Mouse (Mus musculus): ENCODE measurements around the gene Slc25a11.

Gene Slc25a11

DNA sequence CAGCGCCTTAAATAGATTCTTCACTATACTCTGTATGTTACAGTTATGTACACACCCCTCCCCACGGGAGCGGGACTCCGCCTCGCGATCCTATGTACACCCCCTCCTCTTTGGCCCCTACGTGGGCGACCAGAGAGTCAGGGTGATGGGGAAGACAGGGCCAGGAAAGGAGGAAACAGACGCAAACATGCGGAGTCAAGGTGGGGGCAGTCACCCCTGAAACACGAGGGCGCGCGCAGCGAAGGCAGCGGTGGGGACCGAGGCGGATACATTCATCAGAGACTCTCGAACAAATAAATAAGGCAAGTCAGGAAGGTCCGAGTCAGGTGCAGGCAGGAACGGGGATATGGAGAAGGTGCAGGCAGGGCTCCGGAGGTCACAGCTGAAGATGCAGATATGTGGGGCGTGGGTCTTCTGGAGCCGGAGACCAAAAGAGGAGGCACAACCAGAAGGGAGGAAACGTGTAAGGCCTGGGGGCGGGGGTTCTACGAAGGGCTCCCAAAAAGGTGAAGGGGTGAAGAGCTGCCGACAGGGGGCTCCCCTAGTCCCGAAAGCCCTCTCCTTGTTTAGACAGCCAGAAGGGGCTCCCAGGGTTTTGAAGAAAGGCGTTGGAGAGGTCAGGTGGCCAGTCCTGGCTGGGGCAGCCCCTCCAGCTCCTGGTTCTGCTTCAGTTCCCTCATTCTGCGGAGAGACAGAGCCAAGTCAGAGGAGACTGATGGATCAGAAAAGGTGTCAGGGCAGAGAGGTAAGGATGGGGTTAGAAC, 22.5 kb upstream of the Slc25a11 start:
- in situ Hi-C loops (cut with MboI; ENCODE audit: low pct_unique_long_range_greater_than_20kb in 1 of 2, low sequenced_read_pairs in 2 of 2, unreplicated experiment in 1 of 2): no loop called here

DNA sequence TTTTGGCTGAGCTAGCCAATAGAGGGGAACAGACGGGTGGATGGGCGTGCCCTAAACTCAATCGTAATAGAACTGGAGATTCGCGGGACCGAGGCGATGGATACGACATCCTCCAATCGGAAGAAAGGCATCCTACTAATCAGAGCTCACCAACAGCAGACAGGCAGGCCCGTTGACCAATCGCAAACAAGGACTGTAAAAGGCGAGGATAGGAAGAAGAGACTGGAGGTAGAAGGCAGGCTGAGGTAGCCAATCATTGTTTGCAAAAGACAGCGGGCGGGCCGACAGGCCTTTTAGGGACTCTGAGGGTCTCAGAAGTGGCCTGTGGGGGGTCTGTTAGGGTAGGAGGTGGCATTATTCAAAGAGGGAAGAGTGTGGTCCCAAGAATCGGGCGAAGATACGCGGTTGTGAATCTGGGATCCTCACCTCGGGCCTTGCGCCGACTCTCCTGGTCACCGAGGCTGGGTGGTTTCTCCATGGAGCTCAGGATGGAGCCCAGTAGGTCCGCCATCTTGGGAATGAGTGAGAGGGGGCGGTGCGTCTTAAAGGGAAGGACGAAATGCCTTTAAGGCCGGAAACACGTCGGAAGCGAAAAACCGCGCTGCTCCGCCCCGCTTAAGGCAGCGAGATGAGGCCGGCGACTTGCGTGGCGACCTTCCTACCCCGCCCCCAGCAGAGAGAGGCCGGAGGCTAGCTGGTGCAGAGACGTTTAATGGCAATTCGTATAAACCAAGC, 21.7 kb upstream of the Slc25a11 start, which contains the start of gene Spag7:
Spag7 (minus strand) TSS at position 646 of the 735 bp plus-strand sequence.
- in situ Hi-C loops (cut with MboI; ENCODE audit: low pct_unique_long_range_greater_than_20kb in 1 of 2, low sequenced_read_pairs in 2 of 2, unreplicated experiment in 1 of 2): no loop called here

DNA sequence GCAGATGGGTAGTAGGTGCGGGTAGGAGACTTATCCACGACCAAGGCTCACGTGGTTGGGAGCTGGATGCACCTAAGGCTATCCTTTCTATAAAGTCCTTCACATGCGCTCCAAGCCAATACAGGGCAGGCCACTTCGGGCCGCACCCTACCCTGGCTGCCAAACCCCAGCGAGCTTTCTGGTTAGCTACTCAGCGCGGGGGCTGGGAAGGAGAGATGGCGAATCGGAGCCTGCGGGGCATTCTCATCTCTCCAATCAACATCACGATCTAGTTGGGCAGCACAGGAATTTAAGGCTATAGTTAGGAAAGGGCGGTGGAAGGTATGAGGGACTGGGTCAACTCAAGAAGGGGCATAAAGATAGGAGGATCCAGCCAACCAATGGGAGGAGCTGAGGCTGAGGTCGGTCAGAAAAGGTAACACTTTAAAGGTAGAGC, 21.1 kb upstream of the Slc25a11 start:
- in situ Hi-C loops (cut with MboI; ENCODE audit: low pct_unique_long_range_greater_than_20kb in 1 of 2, low sequenced_read_pairs in 2 of 2, unreplicated experiment in 1 of 2): no loop called here

DNA sequence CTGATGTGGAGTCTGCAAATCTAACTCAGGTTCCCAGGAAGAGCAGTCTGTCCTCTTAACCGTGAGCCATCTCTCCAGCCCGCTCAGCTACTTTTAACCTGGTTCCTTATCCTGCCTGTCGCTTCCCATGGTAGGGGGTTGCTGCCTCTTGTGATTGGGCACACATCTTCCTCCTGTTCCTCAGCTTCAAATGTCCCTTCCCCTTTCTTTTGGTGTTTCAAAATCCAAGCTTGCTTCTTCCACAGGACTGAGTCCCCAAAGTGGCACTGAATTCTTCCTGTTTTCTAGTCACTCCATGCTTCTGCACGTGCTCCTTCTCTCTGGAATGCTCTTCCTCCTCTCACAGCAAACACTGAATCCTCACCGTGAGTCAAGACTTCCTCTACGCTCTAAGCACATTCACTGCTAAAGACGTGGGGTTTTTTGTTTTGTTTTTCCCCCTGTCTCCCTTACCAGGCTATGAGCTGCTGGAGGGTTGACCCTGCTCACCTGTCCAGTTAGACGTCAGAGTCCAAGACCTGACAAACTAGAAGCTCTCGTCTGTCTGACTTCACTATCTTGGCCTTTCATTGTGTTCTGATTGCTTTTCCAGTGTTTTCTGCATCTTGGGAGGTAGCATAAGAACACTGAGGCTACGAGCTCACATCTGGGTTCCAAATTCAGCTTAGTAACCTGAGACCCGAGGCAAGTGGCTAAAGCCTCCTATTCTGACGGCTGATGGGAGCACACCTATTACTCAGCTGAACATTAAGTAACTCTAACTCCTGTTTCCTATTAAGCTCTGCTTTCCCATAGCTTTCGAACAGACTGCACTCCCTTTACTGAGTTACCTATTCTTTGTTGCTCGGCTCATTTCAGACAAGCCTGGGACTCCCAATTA, 20.2 kb upstream of the Slc25a11 start:
- in situ Hi-C loops (cut with MboI; ENCODE audit: low pct_unique_long_range_greater_than_20kb in 1 of 2, low sequenced_read_pairs in 2 of 2, unreplicated experiment in 1 of 2): no loop called here

DNA sequence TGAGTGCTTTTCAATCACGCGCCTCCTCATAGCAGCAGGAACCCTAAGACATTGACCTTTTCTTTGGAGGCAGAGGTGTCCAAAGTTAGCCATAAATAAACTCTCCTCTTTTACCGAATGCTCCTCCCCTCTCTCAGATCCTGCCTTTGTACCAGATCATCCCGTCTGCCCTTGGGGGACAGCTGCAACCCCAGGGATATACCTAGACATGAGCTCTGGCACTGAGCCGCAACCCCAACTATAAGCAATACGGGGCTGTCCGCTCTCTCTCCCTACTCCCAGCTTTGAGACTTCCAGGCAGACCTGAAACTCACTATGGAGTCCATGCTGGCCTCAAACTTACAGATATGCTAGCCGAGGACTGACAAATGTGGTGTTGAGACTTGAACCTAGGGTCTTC, 19.4 kb upstream of the Slc25a11 start:
- in situ Hi-C loops (cut with MboI; ENCODE audit: low pct_unique_long_range_greater_than_20kb in 1 of 2, low sequenced_read_pairs in 2 of 2, unreplicated experiment in 1 of 2): no loop called here

DNA sequence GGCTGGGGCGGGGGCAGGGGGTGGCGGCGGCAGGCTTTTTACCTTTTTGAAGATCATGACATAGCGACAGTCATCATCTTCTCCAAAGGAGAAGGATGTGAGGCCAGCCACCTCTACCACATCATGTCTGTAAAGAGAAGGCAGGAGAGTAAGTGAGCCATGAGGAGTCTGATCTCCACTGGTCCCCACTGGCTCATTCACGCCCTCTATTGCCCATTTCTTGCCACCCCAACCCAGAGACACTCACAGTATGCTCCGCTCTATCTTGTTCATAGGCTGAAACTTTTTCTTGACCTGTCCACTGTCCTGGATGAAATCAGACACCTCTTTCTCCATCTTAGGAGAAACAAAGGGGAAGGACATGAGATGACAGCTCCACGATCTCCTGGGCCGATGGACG, 17.5 kb upstream of the Slc25a11 start:
- in situ Hi-C loops (cut with MboI; ENCODE audit: low pct_unique_long_range_greater_than_20kb in 1 of 2, low sequenced_read_pairs in 2 of 2, unreplicated experiment in 1 of 2): no loop called here

DNA sequence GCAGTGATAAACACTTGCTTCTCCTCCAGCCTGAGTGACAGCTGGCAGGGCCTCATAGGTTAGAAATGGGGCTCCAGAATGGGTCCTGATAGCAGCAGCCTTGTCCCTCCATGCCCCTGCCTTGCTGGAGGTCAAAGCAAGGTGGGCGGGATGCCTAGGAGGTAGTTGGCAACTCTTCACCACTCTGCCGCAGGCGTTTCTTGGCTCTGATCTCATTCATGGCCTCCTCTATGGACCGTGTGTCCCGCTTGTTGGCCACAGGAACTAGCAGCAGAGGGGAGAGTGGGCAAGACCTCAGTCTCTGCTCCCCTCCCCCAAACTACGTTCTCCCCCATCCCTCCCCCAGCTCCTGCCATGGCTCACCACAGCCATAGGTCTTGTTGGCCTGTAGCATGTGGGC, 16.7 kb upstream of the Slc25a11 start:
- in situ Hi-C loops (cut with MboI; ENCODE audit: low pct_unique_long_range_greater_than_20kb in 1 of 2, low sequenced_read_pairs in 2 of 2, unreplicated experiment in 1 of 2): no loop called here

DNA sequence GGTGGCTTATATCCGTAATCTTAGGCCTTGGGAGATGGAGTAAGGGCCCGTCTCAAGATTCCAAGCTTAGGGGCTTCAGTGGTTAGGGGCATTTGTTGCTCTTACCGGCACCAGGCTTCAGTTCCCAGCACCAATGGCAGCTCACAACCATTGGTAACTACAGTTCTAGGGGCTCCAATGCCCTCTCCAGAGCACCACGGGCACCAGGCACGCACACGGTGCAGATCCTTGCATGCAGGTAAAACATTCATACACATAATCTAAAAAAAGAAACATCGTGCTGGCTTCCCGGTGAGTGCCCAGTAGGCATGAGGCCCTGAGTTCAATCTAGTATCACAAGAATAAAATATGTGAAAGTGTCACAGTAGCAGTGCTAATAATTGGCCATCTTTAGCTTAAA, 15.8 kb upstream of the Slc25a11 start:
- in situ Hi-C loops (cut with MboI; ENCODE audit: low pct_unique_long_range_greater_than_20kb in 1 of 2, low sequenced_read_pairs in 2 of 2, unreplicated experiment in 1 of 2): no loop called here

DNA sequence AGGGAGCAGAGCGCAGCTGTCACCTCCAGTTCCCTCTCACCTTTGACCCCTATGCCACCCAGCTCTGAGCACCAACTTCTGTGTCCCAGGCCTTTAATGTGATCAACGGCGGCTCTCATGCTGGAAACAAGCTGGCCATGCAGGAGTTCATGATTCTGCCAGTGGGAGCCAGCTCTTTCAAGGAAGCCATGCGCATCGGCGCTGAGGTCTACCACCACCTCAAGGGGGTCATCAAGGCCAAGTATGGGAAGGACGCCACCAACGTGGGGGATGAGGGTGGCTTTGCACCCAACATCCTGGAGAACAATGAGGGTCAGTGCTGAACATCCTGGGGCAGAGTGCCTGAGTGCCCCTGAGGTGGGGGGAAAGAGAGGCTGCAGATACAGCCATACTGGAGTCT, 13.3 kb upstream of the Slc25a11 start:
- in situ Hi-C loops (cut with MboI; ENCODE audit: low pct_unique_long_range_greater_than_20kb in 1 of 2, low sequenced_read_pairs in 2 of 2, unreplicated experiment in 1 of 2): no loop called here

DNA sequence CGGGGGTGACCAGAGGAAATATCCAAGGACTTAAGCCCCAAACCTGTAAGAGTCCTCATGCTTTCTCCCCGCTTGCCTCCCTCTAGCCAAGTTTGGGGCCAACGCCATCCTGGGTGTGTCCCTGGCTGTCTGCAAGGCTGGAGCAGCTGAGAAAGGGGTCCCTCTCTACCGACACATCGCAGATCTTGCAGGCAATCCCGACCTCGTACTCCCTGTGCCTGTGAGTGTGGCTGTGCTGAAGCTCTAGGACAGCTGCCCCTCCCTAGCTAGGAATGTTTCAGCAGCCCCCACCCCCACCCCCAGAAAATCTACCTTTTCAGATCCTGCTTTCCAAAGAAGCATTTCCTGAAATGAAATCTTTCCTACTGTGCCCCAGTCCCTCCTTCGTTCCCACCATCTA, 11.7 kb upstream of the Slc25a11 start:
- in situ Hi-C loops (cut with MboI; ENCODE audit: low pct_unique_long_range_greater_than_20kb in 1 of 2, low sequenced_read_pairs in 2 of 2, unreplicated experiment in 1 of 2): no loop called here

DNA sequence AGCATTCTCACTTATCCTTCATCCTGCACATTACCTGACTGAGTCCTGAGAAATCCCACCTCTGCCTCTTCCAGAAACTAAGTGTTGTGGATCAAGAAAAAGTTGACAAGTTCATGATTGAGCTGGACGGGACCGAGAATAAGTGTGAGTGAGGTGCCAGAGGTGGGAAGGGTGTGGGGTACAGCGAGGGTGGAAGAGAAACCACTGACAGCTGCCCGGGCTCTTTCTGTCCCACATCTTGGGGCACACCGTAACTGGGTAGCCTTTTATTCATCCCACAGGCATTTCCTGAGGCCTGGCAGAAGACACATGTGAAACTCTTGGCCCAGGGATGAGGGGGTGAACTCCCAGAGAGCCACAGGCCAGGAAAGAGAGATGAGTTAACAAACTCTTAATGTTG, 11.2 kb upstream of the Slc25a11 start:
- in situ Hi-C loops (cut with MboI; ENCODE audit: low pct_unique_long_range_greater_than_20kb in 1 of 2, low sequenced_read_pairs in 2 of 2, unreplicated experiment in 1 of 2): no loop called here

DNA sequence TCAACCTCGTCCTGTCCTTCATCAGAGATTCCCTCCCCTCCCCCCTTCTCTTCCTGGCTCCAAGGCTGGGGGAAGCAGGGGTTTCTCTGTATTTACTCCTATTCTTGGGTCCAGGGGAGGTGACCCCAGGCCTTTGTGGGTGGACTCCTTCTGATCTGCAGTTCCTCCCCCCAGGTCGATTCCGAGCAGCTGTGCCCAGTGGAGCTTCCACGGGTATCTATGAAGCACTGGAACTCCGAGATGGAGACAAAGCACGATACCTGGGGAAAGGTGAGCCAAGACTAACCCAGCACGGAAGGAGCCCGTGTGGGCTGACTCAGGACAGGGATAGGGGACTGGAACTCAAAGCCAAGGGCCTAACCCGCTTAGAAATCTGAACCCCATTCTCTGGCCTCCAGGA, 10.7 kb upstream of the Slc25a11 start:
- in situ Hi-C loops (cut with MboI; ENCODE audit: low pct_unique_long_range_greater_than_20kb in 1 of 2, low sequenced_read_pairs in 2 of 2, unreplicated experiment in 1 of 2): no loop called here

DNA sequence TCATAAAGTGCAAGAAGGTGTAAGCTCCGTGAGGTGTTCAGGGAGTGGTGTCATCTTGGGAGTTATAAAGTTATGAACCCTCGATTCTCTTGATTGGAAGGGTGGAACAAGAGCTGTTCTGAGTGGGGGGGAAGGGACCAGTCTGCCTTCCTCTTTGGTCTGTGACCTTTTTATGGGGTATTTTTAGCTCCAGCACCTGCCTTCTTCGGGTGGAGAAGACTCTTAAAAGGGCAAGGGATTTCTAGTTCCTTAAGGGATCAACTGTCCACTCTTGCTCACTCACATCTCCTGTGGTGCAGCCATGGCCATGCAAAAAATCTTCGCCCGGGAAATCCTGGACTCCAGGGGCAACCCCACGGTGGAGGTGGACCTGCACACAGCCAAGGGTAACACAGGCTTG, 10.3 kb upstream of the Slc25a11 start:
- in situ Hi-C loops (cut with MboI; ENCODE audit: low pct_unique_long_range_greater_than_20kb in 1 of 2, low sequenced_read_pairs in 2 of 2, unreplicated experiment in 1 of 2): no loop called here

DNA sequence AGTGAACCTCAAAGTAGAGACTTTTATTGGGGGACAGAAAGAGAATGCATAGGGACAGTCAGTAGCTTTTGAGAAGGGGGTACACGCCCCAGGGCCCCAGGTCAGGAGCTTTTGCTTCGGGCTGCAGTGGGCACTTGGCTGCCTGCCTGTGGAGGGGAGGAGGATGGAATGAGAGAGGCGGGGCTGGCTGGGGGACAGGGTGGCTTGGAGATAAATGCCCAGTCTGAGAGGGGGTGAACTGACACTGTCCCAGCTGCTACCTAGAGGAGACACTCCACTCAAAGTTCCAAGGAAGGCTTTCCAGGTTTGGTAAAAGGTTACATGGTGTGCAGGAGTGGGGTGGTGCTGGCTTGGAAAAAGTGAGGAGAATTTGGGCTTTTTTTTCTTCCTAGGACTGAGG, 9.7 kb upstream of the Slc25a11 start, which contains the start of gene Eno3:
Eno3 (plus strand) TSS at position 239 of the 400 bp plus-strand sequence.
- in situ Hi-C loops (cut with MboI; ENCODE audit: low pct_unique_long_range_greater_than_20kb in 1 of 2, low sequenced_read_pairs in 2 of 2, unreplicated experiment in 1 of 2): no loop called here

DNA sequence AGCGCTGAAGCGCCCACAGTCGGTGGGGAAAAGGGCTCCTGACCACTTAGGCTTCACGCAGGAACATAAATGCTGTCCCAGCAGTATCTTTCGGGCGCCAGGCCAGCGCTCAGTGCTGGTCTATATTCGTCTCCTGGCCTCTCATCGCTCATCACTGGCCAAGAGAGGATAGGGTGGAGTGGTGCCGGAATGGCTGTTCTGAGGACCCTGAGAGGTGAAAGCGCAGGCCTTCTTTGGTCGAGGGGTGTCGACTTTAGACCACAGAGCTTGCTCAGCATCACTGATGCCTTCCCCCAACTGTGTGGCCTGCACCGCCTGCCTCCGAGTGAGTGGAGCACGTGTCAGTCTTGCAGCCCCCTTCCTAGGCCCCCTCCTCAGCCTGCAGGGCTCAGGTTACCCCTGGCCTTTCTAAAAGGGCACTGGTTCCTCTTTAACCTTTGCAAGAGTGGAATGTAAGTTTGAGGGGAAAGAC, 9.2 kb upstream of the Slc25a11 start:
- in situ Hi-C loops (cut with MboI; ENCODE audit: low pct_unique_long_range_greater_than_20kb in 1 of 2, low sequenced_read_pairs in 2 of 2, unreplicated experiment in 1 of 2): no loop called here

DNA sequence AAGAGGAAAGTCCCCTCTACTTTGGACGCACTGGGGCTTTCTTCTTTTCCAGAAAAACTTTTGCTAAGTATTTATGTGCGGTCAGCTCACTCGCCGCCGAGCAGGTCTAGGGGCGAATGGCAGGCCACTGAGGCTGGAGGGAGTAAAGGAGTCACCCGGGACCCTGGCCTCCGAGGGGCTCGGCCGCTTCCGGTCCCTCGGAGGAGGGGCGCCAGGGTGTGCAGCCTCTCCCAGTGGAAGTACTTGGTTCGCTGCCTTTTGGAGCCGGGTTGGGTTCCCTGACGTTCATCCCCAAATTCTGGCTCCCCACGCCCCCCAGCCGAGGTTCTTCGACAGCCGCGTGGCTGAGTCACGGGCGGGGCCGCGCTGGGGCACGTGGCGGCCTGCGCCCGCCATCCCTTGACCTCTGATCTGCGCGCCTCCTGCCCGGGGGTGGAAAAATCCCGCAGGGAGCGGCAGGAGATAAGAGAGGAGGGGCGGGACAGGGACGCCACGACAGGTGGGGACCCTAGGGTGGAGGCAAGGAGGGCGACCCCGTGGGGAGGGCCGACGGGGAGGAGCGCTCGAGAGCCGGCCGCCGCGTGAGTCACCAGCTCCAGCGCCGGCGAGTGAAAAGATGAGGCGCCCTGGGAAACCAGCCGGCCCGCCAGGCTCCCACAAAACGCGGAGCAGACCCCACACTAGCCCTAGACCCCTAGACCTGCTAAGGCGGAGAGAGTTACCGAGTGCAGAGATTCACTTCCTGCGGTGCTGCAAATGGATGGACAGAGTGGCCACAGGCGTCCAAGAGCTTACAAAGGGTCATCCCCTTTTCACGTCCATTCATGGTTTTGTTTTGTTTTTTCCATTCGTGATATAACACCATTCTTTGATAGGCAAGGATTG, 8.5 kb upstream of the Slc25a11 start:
- in situ Hi-C loops (cut with MboI; ENCODE audit: low pct_unique_long_range_greater_than_20kb in 1 of 2, low sequenced_read_pairs in 2 of 2, unreplicated experiment in 1 of 2): no loop called here

DNA sequence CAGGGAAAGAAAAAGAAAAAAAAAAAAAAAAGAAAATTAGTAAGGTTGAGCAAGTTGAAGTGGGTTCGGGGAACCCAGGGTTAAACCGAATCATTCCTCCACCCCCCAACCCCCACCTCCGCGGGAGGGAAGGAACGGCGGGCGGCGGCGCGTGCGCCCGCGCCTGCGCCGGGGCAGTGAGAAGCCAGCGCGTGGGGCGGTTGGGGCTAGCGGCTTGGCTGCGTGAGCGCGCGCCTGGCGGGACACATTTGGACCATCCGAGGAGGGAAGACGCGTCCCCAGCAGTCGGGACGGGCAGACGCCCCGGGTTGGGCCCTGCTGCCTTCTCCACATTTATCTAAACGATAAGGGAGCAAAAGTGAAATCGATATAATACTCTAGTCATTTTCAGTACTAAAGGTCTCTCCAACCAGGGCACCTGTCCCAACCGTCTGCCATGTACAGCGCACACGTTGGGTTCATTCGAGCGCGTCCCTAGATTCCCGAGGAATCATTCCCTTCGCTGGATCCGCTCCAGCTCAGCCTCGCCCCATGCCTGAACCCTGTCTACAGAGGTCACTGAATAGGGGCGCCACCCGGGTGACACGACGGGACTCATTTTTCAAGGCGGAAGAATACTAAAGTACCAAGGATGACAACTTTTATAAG, 7.8 kb upstream of the Slc25a11 start:
- in situ Hi-C loops (cut with MboI; ENCODE audit: low pct_unique_long_range_greater_than_20kb in 1 of 2, low sequenced_read_pairs in 2 of 2, unreplicated experiment in 1 of 2): no loop called here
